Mouse (Mus musculus) erythroblast, embryonic 14.5 days (primary cell): ENCODE results near the gene Atxn2l.

Source experiments
- GATA1 ChIP-seq: IDR thresholded peaks from 2 replicates; pipeline ENCODE4 v1.6.1; 2012; ENCODE audit warnings: low read length, inconsistent platforms, mixed read lengths
- TAL1 ChIP-seq: IDR thresholded peaks from 3 replicates; pipeline ENCODE4 v1.6.1; 2012; ENCODE audit warnings: low read length, inconsistent platforms, mixed read lengths

GRCm38 (mm10) chr7:126503273-126503878 lies at the start of gene Atxn2l:
- TF ChIP-seq GATA1 (no peak), TAL1 (no peak)
